Mouse (Mus musculus) cerebellum, adult 8-10 months (tissue): ENCODE results near the gene Lhfp.
"Not testable (repeated sequence)": the region's sequence is repeated elsewhere in the genome, so short reads cannot be mapped to it uniquely, and the experiment has no call there.

Source experiments
- DNase-seq: peaks from one replicate; pipeline ENCODE4 v3.0.0; 2022

Lhfp gene

DNA sequence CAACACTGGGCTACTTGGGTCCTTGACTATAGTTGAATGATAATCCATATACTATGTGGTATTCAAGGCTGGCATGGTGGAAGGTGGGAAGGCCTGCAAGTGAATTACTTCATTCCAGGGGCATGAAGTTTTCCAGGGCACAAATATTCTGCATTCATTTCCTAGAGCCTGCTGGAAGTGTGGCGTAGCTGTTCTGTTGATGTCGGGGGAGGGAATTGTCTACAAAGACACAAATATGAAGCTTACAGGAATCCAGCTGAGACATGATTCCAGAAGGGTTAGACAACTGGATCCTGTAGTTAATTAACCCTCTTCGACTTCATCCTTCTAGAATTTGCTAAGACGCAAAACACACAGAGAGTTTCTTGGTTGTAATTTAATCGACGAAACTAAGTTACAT, 60.4 kb downstream of the Lhfp start:
- DNase-seq: no peak

DNA sequence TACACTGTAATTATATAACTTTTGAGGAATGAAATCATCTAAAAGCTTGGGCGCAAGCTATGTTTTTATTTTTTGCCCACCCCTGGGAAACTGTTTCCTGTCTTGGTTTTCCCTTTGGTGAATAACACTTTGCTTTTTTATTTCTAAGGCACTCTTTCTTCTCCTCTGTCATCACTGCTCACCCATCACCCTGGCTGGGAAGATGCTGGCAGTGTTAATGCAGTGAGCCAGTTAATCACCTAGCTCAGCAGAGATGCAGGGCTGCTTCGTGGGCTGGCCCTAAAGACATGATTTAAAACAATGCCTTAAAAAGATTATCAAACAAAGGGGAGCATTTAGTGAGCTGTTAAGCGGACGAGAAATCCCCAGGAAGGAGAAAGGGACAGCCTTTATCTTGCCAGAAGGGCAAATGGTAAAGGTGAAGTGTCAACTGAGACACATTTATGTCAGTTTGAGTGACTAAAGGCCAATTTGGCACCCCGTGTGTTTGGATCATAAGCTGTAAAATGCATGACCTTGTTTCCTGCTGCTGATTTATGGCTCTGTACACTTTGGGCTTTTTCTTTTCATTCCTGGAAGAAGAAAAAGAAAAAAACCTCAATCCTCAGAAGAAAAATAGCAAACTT, 60.9 kb downstream of the Lhfp start:
- DNase-seq: no peak

DNA sequence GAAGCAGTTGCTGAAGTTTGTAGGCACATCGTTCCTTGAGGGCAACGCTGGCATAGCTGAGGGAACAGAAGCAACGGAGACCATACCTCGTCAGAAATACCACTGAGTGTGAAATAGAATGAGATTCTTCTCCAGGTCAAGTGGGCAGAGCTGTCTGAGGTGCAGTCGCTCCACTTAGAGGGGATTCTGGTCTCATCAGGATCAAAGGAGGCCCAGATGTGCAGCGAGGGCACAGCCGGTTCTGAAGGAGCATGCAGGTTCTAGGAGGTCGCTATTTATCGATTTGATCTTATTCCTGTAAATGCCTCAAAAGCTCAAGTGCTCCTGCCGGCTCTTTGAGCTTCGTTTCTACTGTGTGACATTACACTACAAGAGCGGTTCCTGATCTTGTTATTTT, 61.4 kb downstream of the Lhfp start:
- DNase-seq: no peak

DNA sequence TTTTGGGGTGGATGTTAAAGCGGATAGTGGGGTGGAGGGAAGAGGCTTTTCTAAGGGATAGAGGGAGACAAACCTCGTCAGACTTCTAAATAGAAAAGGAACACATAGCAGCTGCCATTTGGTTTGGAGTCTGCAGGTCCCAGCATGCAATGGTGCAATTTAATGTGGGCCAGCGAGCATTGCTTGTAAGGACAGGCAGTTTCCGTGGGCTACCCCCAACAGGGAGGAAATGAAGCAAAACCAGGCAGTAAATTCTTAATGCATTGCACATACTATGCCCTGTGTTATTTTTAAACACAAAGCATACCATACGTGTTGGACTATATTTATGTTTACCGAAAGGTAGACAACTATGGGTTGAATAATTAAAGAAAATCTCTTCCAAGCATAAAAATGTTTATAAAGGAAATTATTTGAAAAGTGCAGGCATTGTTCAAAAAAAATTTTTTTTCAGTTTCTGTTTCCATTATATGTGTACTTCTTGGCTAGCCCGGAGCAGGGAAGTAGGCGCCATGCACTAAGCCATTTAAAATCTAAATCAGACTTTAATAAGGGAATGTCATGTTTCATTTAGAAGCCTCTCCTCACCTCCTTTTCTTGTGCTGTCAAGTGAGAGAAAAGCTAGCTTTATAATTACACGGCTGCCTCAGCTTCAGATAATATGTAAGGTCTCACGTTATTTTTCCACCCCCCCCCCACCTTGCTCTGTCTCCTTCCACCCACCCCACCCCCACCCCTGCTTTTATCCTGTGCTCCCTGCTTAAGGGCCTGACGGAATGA, 67.5 kb downstream of the Lhfp start:
- DNase-seq: no peak

DNA sequence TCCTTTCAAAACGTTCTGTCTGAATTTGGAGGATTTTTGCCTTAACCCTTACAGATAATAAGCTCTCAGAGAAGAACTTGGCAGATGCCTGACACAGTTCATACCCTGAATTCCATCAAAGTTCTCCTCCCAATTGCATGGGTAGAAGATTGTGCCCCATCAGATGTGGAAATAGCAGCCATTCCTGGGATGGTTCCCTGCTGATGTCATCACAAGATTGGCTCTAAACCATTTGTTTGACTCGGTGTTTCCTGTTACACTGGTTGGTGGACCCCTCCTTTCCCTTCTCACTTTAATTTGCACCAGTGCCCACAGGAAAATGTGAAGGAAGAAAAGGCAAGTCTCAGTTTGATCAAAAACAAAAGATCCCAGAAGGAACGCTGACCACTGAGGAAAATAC, 68.6 kb downstream of the Lhfp start:
- DNase-seq: no peak

DNA sequence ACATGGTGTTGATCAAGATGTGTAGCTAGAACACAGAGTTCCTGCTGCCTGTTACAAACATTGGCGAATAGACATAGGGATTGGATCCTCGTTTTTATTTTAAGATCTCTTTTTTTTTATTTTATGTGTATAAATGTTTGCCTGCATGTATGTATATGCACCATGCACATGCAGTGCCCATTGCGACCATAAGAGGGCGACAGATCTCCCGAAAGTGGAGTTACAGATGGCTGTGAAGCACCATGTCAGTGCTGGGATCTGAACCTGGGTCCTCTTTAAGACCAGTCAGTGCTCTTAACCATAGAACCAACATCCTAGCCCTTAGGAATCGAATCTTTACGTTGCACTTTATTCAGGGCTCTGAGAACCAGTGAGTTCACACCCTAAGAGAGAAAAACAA, 70.7 kb downstream of the Lhfp start:
- DNase-seq: no peak

DNA sequence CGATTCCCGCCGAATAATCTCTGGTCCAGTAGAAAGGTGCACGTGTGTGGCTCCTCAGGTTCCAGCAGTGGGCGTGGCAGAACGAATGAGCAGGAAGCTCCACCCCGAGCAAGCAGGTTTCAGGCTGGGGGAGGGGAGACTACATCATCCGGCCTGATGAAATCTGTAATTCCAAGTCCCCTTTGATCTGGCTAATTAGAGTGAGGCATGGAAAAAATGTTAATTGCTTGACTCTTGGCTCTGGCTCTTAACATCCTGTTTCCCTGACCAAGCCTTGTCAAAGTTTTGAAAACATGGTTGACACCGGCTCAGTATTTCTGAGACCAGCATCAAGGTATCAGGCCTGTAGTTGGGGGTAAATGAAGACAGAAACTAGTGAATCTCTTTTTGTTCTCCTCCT, 77.4 kb downstream of the Lhfp start:
- DNase-seq: not testable (repeated sequence)

DNA sequence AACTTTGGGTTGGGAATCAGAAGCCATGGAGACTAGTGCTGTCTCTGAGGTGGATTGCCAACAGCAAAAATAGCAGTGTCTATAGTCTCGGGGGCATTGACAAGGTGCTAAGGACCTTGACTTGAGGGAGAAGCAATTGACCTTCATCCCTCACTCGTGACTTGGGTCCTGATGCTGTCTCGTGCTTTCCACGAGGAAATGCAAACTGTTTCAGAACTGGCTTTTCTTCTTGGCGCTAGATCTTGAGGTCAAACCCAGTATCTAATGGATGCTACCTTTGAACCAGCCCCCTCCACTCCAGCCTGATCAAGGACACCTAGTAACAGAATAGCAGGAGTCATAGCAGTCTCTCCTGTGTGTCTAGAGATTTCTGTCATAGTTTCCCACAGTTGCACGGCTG, 78.7 kb downstream of the Lhfp start:
- DNase-seq: no peak

DNA sequence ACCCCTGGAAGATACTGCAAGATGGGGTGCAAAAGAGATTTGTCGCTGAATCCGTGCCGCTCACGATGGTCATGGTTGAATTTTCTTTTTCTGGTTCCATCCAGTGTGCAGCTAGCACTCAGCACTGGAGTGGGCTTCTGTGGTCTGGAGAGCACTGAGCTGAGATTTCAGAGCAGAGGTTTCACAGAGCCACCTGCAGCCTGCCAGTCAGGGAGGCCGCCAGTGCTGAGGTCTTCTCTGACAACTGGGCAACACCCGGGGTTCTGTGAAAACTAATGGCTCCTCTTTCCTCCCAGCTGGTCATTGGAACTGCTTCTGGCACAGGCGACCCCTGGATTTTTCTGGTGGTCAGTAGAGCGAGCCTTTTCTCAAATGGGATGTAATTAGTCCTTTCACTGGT, 84.2 kb downstream of the Lhfp start:
- no peak for DNase-seq

DNA sequence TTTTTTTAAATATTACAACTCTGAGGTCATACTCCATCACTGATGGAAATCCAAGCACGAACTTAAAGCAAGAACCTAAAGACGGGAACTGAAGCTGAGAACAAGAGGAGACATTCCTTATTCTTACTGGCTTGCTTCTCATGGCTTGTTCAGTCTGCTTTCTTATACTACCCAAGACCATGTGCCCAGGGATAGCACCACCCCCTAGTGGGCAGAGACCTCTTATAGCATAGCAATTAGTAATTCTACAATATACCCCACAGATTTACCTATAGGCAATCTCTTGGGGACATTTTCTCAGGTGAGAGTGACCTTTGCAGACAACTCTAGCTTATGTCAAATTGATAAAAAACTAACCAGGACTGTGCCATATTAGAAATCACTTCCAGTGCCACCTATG, 97.5 kb downstream of the Lhfp start:
- no peak for DNase-seq

DNA sequence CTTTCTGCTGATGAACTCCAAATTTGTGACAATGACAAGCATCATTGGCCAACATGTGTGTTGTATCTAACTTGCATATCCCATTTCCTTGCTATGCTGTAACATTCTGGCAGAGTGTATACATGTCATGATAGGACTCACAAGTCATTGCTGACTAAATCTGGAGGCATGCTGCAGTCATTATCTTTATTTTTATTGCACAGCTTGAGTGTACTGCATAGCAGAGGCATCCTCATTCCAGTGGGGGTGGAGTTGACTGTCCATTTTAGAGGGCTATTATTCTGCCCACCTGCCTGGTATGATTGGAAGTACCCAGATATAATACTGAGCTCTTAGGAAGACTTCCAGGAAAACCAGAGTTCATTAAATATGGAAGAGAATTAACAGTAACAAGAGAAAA, 97.9 kb downstream of the Lhfp start:
- no peak for DNase-seq

DNA sequence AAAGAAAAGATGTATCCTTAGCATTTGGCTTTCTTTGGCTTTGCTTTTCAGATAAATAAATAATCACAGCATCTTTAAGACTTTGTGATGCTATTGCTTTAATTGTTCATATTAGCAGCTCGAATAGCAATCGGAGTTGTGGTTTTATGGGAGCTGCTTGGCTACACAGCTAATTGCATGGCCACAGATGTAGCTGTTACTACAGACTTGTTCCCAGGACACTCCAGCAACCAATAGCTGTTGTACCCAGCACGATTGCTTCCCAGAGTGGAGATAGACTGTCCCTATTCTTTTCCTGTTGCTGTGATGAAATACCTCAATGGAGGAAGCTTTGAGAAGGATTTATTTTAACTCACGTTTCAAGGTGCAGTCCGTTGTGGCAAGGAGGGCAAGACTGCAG, 98.3 kb downstream of the Lhfp start:
- DNase-seq: no peak

DNA sequence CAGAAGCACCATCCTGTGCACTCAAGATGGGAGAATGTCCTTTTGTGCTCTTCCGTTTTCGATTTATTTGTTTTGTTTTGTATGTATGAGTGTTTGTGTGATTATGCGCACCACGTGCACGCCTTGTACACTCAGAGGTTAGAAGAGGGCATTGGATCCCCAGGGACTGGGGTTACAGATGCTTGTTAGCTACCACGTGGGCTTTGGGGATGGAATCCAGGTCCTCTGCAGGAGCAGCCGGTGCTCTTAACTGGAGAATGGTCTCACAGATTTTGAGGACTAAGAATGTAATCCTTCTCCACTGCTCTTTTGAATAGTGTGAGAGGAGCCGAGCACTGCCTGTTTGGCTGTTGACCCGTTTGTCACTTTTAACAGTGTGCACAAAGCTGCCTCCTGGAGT, 101.2 kb downstream of the Lhfp start:
- no peak for DNase-seq

DNA sequence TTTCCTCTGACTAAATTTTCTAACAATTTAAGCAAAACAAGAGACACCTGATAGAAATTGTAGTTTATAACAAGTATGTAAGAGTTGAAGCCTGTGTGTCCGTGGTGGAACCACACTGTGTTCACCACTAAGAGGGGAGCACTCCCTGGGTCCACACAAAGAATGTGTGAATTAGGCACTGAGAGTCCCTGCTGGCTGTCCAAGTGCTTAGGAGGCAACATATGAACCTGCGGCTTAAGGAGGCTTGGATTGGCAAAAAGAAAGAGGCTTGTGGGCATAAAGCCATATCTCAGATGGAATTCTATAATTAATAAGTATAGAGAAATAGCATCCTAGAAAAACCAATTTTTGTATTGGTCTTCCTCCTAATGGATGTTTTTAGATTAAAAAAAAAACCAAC, 104.2 kb downstream of the Lhfp start:
- no peak for DNase-seq

DNA sequence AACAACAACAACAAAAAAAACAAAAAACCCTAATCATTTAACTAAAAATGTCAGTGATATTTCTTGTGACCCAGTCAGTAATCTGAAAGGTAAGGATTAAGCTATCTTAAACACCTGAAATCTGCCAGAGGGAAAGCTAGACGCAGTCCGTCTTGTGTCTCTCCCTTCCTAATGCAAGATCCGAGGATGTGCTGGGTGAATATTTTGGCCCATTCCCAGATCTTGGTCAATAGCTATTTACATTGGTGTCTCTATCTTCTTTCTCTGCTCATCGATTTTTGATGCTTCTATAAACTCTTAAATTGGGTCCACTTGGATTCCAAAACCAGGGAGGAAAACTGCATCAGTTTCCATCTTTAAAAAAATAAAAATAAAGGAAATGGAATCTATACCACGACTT, 104.6 kb downstream of the Lhfp start:
- DNase-seq: no peak

DNA sequence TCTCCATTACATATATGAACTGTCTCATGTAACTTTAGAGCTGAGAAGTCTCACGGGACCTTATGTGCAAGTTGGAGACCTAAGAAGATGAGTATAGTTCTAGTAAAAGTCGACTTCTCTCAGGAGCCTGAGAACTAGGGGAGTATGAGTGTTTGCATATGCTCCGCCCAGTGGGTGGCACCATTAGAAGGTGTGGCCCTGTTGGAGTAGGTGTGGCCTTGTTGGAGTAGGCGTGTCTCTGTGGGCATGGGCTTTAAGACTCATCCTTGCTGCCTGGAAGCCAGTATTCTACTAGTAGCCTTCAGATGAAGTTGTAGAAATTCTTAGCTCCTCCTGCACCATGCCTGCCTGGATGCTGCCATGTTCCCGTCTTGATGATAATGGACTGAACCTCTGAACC, 105.7 kb downstream of the Lhfp start:
- DNase-seq: no peak

DNA sequence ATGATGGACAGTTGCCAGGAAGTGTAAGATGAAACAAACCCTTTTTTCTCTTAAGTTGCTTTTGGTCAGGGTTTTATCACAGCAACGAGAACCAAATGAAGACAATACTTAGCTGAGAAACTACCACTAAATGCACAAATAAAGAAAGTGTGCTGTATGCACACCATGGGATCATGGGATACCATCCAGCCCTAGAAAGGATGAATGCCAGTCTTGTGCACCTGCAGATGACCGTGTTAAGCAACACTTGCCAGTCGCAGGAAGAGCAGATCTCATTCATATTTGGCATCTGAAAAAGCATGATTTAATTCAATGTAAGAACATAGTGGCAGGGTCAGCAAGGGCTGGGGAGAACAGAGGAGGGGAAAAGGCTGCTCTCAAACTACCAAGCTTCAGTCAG, 107.4 kb downstream of the Lhfp start:
- peak; percentile 61 for DNase-seq

DNA sequence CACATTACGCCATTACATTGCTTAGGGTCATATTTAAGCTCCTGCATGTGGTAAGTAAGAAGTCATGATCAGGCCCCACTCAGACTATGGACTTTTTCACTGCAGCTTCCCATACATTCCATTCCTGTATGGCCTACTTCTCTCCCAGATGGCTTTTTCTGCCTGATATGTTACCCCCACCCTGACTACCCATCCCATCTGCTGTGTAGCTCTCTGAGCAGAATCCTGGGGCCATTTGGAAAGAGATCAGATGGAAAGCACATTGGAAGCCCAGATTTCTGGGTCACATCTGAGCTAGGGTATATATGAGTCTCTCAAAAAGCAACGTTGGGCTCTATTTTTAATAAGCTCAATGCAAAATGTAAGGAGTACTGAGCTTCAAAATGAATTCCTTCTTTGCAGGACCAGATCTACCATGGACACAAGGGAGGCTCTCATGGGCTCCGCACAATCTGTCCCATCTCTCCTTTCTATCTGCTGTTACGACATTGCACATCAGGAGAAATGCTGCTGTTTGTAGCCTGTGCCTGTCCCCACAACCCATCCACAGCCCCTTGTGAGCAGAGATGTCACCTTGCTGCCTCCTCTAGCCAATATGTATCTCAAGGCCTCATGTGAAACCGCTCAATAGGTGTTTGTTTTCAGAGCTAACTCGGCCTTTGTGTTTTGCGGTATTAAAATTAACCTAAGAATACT, 108.4 kb downstream of the Lhfp start:
- peak; percentile 86 for DNase-seq

DNA sequence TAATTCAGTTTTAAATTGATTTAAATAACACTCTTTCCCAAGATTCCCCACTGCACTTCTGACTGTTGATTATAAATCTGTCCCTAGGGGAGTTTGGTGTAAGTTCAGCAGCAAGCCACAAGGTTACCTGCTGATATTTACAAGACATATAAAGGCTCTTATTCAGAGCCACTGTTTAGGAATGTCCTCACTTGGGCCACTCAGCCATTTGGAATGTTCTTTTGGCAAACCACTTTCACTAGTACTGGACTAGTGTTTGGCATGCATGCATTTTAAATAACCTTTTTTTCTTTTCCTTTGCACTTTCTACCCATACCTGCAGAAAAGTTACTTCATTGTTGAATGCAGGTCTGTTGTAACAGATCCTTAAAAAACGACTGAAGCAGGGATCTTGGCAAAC, 109.8 kb downstream of the Lhfp start:
- no peak for DNase-seq

DNA sequence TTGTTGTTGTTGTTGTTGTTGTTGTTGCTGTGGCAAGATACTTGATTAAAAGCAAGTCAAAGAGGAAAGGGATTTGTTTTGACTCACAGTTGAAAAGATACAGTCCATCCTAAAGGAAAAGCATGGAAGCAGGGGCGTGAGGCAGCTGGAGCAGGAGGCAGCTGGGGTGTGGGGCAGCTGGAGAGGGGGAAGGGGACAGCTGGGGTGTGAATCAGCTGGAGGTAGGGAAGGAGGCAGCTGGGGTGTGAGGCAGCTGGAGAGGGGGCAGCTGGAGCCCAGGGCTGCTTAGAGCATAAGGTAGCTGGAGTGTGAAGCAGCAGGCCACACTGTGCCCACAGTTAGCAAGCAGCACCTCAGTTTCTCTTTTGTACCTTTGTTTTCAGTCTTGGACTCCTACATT, 110.3 kb downstream of the Lhfp start:
- DNase-seq: no peak

DNA sequence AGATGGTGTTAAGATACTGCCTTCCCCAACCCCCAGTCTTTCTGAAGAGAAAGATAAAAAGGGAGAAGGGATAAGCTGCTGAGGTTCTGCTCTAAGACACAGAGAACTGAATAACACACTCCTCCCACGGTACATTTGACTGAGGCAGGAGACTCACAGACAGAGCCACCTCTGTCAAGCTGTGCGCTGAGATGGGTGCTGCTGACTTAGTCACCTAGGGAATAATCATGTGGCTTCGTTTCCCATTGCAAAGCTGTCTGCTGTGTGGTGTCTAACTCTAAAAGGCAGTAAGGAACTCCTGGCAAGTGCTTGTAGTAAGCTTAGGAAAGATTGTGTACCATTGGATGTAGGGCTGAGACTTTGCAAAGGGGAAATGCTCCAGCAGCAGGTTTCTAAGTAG, 120.6 kb downstream of the Lhfp start:
- DNase-seq: no peak

DNA sequence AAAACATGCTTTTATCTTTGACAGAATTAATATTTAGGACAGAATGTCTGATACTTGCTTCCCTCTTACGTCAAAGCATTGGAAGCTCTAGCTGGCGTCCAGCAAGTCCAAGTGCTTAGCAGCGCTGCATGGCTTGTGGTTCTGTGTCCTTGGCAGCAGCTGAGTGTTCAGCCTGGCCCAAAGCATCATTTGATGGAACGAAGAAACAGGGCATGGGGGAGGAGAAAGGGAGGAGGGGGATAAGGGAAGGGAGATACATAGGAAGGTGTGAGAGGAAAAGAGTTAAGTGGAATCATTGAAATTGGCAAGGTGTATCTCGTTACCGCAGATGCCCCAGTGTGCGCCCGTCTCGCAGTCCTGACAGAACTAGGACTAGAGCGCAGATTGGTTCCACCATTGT, 124.0 kb downstream of the Lhfp start:
- DNase-seq: peak; percentile 69

DNA sequence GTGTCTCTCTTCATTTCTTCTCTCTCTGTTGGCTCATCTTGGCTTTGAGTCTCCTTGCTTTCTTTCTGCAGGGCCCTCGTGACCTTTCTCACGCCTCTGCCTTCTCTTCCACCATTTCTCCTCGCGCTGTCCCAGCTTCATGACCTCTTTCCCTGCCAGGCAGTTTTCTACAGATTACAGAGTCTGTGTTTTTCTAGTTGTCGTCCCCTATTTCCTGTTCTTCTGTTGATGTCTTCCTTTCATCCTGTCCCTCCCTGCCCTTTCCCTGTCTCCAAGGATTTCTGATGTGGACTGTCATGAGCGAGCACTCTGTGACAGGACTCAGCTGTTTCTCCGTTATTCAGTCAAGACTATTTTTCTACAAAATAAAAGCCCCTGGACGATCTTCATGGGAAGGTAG, 124.7 kb downstream of the Lhfp start:
- DNase-seq: no peak

DNA sequence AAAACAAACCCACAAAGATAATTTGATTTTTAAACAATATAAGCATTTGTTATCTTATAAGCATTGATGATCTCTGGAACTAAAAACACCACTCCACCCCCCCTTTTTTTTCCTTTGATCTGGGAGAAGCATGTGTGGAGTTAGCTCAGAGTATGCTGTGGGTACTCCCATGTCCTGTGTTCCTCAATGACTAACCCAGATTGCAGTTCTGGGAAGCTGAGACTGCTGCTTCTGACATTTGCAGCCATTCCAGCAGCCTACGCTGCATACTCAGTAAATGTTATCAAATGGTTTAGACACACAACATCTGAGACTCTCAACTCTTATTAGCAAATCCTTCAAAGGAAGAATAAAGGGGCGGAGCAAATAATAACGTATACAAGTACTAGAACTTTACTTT, 128.2 kb downstream of the Lhfp start:
- DNase-seq: no peak
